Mouse (Mus musculus) kidney, postnatal 25 days (tissue): Measurements from ENCODE around the gene Aph1c.
A peak's percentile ranks its signal among the peaks of the same experiment; 100 is the strongest.
"Not testable (repeated sequence)": the region's sequence is repeated elsewhere in the genome, so short reads cannot be mapped to it uniquely, and the experiment has no call there.

Experiments
- DNase-seq, 2 experiments: peaks; one replicate each; pipeline ENCODE4 v3.0.0; 2021; ENCODE audit warnings: mixed read lengths in 2 of 2

Aph1c gene

DNA sequence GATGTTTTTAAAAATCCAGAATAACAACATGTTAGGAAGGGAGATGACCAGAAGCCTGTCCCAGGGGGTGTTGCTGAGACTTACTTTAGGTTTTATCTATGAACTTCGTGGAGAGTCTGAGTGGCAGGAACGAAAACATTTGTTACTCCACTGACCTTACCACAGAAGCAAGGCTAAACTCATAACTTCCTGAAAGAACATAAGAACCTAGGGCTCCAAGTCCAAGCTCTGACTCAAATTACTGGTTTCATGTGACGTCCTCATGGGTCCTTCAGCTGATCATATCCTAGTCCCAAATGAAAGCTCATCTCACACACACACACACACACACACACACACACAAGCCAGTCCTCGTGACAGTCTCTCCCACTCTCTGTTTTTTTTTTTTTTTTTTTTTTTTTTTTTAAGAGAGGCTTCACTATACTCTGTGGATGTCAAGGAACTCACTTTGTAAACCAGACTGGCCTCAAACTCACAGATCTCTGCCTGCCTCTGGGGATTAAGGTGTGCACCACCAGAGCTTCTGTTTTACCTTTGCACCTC lies 2.1 kb downstream of the Aph1c start:
- no peak for DNase-seq

DNA sequence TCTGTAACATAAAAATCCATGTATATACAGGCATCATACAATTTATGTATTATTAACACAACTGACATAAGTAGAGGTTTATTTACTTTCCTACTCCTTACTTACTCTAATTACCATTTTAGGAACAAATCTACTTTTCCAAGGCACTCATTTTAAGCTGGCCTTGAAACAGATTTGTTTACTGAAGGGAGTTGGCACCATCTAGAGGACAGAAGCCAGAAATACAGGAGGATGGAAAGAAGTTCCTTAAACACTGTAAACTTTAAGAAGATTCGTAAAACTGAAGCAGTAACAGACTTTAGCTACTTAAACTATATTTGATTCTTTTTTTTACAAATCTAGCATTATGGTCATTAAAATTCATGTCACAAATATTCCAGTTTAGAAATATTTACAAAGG lies 8.5 kb downstream of the Aph1c start:
- DNase-seq, result peak in 1 of 2 experiments; percentile 58

DNA sequence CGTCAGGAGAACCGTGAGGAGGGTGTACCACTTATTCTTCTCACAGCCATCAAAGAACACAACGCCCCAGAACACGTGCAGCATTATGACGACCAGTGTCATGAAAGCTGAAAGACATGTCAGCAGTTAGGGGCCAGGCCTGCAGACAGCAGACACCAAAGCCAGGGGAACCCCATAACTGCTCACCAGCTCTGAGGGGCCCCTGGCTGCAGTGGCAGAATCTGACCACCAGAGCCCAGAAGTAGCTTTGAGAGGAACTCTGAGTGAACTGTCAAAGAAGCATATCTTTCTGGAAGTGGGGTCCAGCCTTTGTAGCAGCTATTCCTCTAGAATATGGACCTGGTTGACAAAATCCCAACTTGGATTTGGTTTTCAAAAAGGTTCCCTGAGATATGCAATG lies 12.3 kb downstream of the Aph1c start:
- not testable (repeated sequence) for DNase-seq

DNA sequence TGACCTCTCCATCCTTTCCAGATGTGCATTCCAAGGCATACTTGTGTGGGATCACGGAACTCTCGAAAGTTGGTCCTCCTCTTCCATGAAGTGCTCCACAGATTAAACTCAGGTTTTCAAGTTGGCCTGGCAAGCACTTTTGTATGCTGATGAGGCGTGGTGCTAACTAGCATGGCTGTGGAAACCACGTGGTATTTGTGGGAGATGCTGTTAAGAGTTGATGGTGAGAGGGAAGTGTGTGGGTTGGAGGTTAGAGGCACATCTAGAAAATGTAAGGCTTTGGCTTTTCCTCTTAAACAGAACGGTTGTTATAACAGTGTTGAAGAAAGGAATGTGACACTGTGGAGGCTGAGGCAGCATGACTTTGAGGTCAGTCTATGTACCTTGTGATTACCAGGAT lies 13.5 kb downstream of the Aph1c start:
- no peak for DNase-seq

- no peak for DNase-seq
These were observed 21.1 kb downstream of the Aph1c start for GRCm38 (mm10) chr9:66813392-66813791.

DNA sequence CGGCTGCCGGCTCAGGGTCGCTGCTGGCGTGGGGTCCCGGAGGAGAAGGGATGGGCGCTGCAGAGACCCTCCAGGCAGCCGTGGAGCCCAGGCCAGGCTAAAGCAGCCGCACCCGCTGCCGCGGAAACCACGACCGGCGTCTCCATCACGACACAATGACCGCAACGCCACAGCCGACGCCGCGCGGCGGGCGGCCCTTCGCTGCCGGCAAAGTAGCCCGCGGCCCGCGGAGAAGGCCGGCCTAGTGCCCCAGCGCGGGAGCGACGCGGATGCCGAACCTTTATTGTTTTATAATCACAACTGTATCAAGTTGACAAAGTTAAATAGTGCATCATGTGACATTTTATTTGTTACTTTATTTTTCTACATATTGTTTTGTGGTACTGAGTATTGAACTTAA lies 28.6 kb downstream of the Aph1c start:
- not testable (repeated sequence) for DNase-seq

DNA sequence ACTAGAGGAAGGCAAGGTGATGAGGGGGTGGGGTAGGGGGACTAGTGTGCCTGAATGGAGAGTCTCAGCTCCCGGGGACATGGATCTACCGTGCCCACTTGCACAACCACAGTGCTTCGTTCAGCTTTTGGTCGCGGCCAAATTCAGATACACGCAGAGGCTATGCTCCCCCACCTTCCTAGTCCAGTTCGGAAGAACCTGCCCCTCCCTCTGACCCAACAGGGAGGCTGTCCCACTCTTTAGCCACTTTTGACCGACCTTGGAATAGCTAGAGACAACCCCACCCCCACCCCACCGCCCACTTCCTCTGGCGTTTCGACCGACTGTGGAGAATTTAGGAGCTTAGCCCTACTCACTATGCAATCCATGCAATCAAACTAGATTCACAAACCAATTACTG lies 32.6 kb downstream of the Aph1c start:
- no peak for DNase-seq

GRCm38 (mm10) chr9:66796739-66797138 lies 37.8 kb downstream of the Aph1c start, which contains the start of gene Gm10647:
Gm10647 (plus strand) TSS chr9:66797039.
- no peak for DNase-seq

DNA sequence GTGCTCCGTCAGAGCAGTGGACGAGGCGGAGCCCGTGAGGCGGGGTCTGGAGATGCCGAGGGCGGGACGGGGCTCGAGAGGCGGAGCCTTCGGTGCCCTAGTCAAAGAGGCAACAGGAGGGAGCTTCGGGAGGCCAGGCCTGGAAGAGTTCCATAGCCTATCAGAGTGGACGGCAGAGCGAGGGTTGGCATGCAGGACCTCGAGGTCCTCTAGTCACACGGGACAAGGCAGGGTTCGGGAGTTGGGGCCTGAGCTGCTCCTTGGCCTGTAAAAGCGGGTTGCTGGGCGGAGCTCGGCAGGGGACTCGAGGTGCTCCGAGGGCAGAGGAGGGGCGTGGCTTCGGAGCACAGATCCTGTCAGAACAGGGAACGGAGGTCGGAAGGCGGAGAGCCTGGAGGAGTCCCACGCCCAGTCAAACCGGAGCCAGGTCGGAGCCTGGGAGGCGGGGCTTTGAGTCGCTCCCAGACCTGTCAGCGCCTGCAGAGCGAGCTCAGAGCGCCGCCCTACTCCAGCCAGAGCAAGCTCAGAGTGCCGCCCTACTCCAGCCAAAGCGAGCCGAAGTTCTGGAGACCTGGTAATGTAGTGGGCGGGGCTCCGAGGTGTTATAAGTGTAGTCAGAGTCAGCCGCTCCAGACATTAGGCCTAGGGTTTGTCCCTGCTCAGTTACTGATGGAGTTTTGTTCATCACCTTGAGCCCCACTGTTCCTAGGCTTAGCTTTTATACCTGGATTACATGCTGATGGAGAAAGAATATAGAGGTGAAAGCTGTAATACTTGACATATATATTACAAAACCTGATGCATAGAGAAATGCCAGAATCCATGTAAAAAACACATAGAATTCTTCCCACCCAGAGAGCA lies 38.8 kb downstream of the Aph1c start, which contains the start of gene Aph1b:
Gene Aph1b, minus strand, starts transcription at position 27 of the 861 bp plus-strand sequence.
- peak; percentile 97 to 99 for DNase-seq

- peak in 1 of 2 experiments; percentile 37 for DNase-seq
These were observed 39.7 kb downstream of the Aph1c start for GRCm38 (mm10) chr9:66794629-66795463.

GRCm38 (mm10) chr9:66787821-66788220 lies 46.7 kb downstream of the Aph1c start:
- peak in 1 of 2 experiments; percentile 29 for DNase-seq

- DNase-seq, result not testable (repeated sequence)
These were observed 50.0 kb downstream of the Aph1c start for GRCm38 (mm10) chr9:66784552-66784951.

GRCm38 (mm10) chr9:66770701-66771100 lies 63.8 kb downstream of the Aph1c start:
- DNase-seq, result peak; percentile 36 to 75

- peak; percentile 82 to 91 for DNase-seq
These were observed 65.3 kb downstream of the Aph1c start for GRCm38 (mm10) chr9:66769275-66769674.

DNA sequence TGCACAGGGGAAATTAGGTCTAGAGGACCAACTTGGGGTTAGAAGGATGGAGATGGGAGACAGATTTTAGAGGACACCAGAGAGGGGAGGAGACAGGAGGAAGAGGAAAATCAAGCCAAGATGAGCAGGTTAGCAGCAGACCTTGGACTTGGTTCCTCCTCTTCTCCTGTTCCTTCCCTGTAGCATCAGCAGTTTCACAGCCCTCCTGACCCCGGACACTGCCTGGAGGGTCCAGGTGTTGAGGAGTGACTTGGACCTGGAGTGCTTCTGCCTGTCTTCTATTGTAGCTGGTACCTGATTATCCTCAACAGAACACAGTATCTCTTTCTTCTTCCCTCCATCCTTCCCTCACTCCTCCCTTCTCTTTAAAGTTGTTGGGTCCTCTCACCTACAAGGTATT lies 65.8 kb downstream of the Aph1c start:
- peak; percentile 35 to 83 for DNase-seq
